Mouse (Mus musculus) brain, embryonic 14.5 days (tissue): ENCODE data around the gene Hic2. TPM values are rescaled to one million over a fixed set of nuclear protein-coding genes. Genes with fewer than 3 reads are reported as not detected.
"Not testable (repeated sequence)": the region's sequence is repeated elsewhere in the genome, so short reads cannot be mapped to it uniquely, and the experiment has no call there.

ENCODE experiments used
- DNase-seq: peaks from one replicate; pipeline ENCODE4 v3.0.0-alpha.2; 2011; ENCODE audit warnings: low read depth
- CTCF ChIP-seq: fragments of 200-500 bp; IDR thresholded peaks from 2 replicates; pipeline ENCODE4 v1.5.1; 2012; ENCODE audit warnings: inconsistent platforms, mild to moderate bottlenecking, moderate library complexity, borderline replicate concordance; ENCODE audit not compliant: insufficient read depth, insufficient read length; ENCODE audit errors: extremely low read depth
- POLR2A ChIP-seq: fragments of 200-500 bp; IDR thresholded peaks from 2 replicates; pipeline ENCODE4 v1.6.1; 2012; ENCODE audit warnings: mild to moderate bottlenecking, inconsistent platforms, borderline replicate concordance; ENCODE audit not compliant: poor library complexity, insufficient read depth, insufficient read length, severe bottlenecking; ENCODE audit errors: extremely low read depth
- polyA plus RNA-seq: library from polyadenylated mRNA; depleted of rRNA; stranded (reverse); fragments of >200 nt; gene quantifications from 2 replicates; pipeline ENCODE4 v1.2.3, GENCODE M21; 2012

Hic2 gene
- polyA plus RNA-seq, 1 experiment: 16.4 TPM

DNA sequence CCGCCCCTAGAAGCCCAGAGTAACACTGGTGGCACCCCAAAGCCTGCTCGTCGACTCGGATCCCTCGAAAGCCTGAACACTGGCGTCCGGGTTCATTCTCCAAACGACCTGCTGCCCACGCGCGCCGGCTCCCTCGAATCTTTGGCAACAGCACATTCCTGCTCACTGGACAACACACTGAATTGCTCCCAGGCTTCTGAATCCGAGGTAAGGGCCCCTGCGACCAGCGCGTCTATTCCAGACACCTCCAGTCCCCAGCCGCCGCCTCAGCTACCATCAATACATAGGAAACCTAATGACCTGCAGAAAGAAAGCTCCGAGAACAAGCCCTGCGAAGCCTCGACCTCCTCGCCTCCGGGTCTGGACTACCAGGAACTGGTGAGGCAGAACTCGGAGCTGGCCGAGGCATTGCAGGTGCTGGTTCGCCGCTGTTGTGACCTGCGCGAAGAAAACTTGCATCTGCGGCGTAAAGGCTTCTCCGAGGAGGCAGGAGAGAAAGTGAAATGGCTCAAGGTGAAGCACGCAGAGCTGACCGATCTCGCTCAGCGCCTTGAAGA lies 23.9 kb upstream of the Hic2 start:
- DNase-seq: no peak
- TF ChIP-seq CTCF (no peak), POLR2A (no peak)

GRCm38 (mm10) chr16:17209981-17210838 lies 23.2 kb upstream of the Hic2 start:
- TF ChIP-seq CTCF (peak; percentile 83), POLR2A (no peak)
- peak; percentile 95 for DNase-seq

GRCm38 (mm10) chr16:17216934-17217633 lies 16.3 kb upstream of the Hic2 start:
- TF ChIP-seq POLR2A: no peak
- TF ChIP-seq CTCF: no peak
- no peak for DNase-seq

DNA sequence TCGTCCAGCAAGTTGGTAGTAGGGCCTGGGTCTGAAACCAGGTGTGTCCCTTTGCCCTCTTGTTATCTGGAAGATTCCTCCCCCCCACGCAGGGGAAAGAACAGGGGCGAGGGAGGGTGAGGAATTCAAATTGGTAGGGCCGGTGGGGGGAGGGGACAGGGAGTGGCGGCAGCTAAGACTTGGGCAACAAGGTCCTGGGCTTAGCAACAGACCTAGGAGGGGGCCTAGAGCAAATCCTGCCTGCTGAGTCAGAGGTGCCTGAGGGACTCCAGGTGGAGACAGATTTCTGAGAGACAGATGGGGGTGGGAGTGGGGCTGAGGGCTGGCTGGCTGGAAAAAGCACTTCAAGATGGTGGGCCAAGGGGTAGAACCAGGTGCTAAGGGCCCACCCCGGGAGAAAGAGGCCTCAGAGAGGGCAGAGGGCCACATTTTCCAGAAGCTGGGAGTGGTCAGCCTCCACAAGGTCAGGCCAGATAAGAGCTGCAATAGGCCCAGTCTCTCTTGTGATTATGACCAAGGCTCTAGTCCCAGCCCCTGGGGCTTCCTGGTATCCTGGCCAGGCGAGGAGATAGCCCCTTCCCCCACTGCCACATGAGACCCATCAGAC lies 13.1 kb upstream of the Hic2 start:
- DNase-seq: no peak
- TF ChIP-seq CTCF: no peak
- TF ChIP-seq POLR2A: no peak

DNA sequence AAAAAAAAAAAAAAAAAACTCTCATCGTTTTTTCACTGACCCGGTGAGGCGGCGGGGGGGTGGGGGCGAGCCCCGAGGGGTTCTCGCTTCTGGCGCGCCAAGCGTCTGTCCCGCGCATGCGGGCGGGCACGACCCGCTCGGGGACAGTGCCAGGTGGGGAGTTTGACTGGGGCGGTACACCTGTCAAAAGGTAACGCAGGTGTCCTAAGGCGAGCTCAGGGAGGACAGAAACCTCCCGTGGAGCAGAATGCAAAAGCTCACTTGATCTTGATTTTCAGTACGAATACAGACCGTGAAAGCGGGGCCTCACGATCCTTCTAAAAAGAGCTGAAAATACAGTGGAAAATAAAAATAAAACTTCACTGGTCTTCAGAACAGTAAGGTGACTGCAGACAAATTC lies 11.2 kb upstream of the Hic2 start:
- DNase-seq: peak; percentile 70
- TF ChIP-seq POLR2A: no peak
- TF ChIP-seq CTCF: no peak

DNA sequence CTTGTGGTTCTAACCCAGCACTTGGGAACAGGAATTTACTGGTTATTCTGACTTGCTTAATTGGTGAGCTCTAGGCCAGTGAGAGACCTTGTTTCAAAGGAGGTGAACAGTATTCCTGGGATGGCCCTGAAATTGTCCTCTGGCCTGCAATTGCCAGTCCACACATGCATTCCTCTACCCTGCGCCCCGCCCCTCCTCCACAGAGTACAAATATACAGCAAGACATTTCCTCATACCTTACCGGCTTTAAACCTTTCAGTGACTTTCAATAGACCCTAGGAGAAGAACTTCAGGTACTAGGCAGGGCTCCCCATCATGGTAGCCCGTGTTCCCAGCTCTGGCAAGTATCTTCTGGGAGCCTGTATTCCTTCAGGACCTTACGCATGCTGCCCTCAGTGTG lies 7.8 kb upstream of the Hic2 start:
- no peak for DNase-seq
- TF ChIP-seq CTCF: no peak
- no peak for TF ChIP-seq POLR2A

GRCm38 (mm10) chr16:17226496-17226895 lies 6.9 kb upstream of the Hic2 start:
- DNase-seq: no peak
- TF ChIP-seq POLR2A: no peak
- TF ChIP-seq CTCF: no peak

DNA sequence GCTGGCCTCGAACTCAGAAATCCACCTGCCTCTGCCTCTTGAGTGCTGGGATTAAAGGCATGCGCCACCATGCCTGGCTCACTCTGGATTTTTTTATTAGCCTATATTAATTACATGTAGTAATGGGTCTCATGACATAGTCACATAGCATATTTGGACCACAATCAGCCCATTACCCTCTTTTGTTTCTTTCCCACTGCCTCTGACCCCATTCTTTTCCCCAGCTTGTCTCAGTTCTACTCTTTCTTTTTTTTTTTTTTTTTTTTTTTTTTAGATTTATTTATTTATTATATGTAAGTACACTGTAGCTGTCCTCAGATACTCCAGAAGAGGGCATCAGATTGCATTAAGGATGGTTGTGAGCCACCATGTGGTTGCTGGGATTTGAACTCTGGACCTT lies 1.8 kb upstream of the Hic2 start:
- not testable (repeated sequence) for DNase-seq

DNA sequence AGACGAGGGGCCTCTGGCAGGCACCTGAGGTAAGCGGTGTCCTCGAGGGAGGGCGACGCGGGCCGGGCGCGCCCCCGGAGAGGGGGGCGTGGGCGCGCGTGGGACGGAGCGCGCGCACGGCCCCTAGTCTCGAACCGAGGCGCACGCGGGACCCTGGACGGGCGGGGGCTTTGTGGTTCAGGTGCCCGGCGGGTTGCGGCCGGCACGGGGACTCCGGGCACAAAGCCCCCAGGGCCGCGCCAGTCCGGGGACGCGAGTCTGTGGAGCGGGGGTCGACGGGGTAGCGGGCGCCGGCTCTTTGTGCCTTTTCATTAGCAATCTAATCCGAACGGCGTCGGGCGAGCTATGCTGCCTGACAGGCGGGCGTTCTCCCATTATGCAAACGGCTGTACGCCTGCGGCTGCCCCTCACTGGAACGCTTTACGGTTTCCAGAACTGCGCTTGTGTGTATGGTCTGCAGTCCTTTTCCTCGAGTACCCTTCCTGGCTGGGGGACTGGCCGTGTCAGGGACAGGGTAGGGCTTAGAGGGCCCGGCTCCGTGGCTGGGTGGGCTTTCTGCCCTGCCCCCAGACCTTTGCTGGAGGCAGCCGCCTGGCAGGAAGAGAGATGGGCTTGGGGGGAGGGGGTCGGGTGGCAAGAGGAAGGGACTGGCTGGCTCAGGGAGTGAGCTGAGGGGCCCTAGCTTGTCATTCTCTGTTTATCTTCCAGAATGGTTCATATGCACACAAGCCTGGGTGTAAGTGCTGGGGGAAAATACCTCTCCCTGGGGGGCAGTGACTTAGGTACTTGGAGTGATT lies 528 bp downstream of the Hic2 start:
- no peak for TF ChIP-seq CTCF
- TF ChIP-seq POLR2A: no peak

DNA sequence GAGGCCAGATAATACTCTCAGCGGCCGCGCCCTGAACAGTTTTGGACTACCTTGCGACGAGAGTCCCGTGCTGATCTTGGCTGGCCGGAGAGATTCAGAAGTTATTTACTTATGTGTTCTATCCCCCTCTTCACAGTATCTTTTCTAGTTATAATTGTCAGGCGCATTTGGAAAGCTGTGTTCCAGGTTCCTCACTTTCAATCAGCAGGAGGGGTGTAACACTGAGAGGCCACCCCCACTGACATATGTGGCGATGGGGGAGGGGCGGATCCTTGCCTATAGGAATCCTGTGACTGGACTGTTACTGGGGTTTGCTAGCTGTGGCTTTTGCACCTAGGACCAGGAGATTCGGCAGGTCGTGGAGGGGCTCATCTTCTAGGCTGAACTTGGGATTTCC lies 1.1 kb downstream of the Hic2 start:
- TF ChIP-seq CTCF (no peak), POLR2A (no peak)

More for the DNA sequence above, 528 bp downstream of the Hic2 start:
- DNase-seq: peak; percentile 86

GRCm38 (mm10) chr16:17234916-17235665 lies 1.7 kb downstream of the Hic2 start:
- TF ChIP-seq CTCF (no peak), POLR2A (no peak)
- DNase-seq: peak; percentile 47

More for the DNA sequence above, 1.1 kb downstream of the Hic2 start:
- DNase-seq: peak; percentile 63
